Mouse (Mus musculus): ENCODE measurements around the gene Pla2g2c. TPM values are rescaled to one million over a fixed set of nuclear protein-coding genes. Genes with fewer than 3 reads are reported as not detected.

The Pla2g2c gene
- polyA plus RNA-seq (2016; fragmentation: Nextera tagmentation; extraction: Ambion mirVana) = 0.52 and 0.65 TPM in 2 replicates

GRCm38 (mm10) chr4:138724354-138725126 lies at the start of gene Pla2g2c:
Gene Pla2g2c, plus strand, starts transcription at chr4:138724792.
- peak within 1 kb of the TSS; percentile 87 for H3K27ac ChIP-seq (replicated peaks)
- no peaks in the 10 kb centered on the region for H3K9me3 ChIP-seq
- no peaks in the 10 kb centered on the region for H3K36me3 ChIP-seq (replicated peaks)
- 58% methylated on average over 18 of the region's 18 CpGs for WGBS
- DNase-seq (ENCODE audit: low spot score) = no peak
- peaks cover 32% of the 10 kb centered on the region for H3K4me1 ChIP-seq
- 0 out of 2 replicates have a peak, but pooled peaks cover 4% of the 10 kb centered on the region for H3K27me3 ChIP-seq (replicated peaks; ENCODE audit: low read depth, poor library complexity, severe bottlenecking)
- peak within 1 kb of the TSS; percentile 54 for H3K4me3 ChIP-seq

DNA sequence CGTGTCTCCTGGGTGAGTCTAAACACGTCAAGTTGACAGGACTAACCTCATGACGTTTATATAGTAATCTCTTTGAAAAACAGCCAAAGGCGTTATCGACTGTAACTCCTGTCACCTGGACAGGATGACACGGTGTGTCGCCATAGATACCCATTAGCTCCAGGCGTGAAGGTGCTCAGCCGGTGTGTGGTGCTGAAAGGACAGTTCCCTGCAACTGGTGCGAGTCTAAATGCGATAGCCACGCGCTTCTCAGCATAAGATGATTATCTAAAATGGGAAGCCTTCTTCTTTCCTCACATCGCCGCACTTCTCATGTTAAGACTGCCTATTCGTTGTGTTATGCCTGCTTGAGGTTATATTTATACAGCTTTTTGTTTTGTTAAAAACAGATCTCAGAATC lies 48.1 kb upstream of the Pla2g2c start:
- H3K9me3 ChIP-seq = no peaks in the 10 kb centered on the region
- no peak overlapping the region for H3K4me3 ChIP-seq
- H3K27ac ChIP-seq (replicated peaks) = no peak overlapping the region
- peaks cover 5% of the 10 kb centered on the region for H3K4me1 ChIP-seq
- no peaks in the 10 kb centered on the region for H3K36me3 ChIP-seq (replicated peaks)
- H3K27me3 ChIP-seq (replicated peaks; ENCODE audit: low read depth, poor library complexity, severe bottlenecking) = peaks cover 18% of the 10 kb centered on the region
- peak; percentile 72 for DNase-seq (ENCODE audit: low spot score)
- 14% methylated on average over 16 of the region's 16 CpGs for WGBS

GRCm38 (mm10) chr4:138677579-138677978 lies 47.0 kb upstream of the Pla2g2c start:
- Histone ChIP-seq H3K27me3 (replicated peaks; ENCODE audit: low read depth, poor library complexity, severe bottlenecking) (peaks cover 18% of the 10 kb centered on the region), H3K4me3 (0 out of 2 replicates have a peak overlapping the region, but pooled peaks have one; percentile 12), H3K4me1 (peaks cover 7% of the 10 kb centered on the region), H3K36me3 (replicated peaks) (no peaks in the 10 kb centered on the region), H3K9me3 (no peaks in the 10 kb centered on the region), H3K27ac (replicated peaks) (no peak overlapping the region)
- WGBS = 23% methylated on average over 16 of the region's 16 CpGs
- peak; percentile 49 for DNase-seq (ENCODE audit: low spot score)

GRCm38 (mm10) chr4:138680124-138680523 lies 44.5 kb upstream of the Pla2g2c start:
- Histone ChIP-seq H3K4me3 (no peak overlapping the region), H3K9me3 (no peaks in the 10 kb centered on the region), H3K27me3 (replicated peaks; ENCODE audit: low read depth, poor library complexity, severe bottlenecking) (peaks cover 32% of the 10 kb centered on the region), H3K36me3 (replicated peaks) (no peaks in the 10 kb centered on the region), H3K27ac (replicated peaks) (no peak overlapping the region), H3K4me1 (peaks cover 28% of the 10 kb centered on the region)
- 80% methylated on average over 4 of the region's 4 CpGs for WGBS
- no peak for DNase-seq (ENCODE audit: low spot score)

DNA sequence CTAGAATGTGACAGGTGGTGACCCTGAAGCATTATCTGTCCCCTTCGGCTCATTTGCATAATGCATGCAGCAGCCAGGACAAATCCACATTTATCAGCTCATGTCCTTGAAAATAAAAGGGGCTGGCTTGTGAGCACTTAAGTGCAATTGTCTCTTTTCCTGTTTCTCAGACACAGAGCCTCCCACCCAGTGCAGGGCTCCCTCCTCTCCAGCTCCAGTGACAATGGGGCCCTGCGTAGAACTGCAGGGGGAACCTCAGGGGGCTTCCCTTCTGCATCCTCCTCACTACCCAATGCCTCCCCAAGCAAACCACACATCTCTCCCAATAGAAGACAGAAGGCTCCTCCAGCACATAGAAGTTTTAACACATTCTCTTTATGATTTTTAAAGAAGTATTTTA lies 41.8 kb upstream of the Pla2g2c start:
- H3K36me3 ChIP-seq (replicated peaks) = no peaks in the 10 kb centered on the region
- peaks cover 37% of the 10 kb centered on the region for H3K27me3 ChIP-seq (replicated peaks; ENCODE audit: low read depth, poor library complexity, severe bottlenecking)
- H3K4me3 ChIP-seq = no peak overlapping the region
- 59% methylated on average over 2 of the region's 2 CpGs for WGBS
- H3K4me1 ChIP-seq = peaks cover 25% of the 10 kb centered on the region
- no peak overlapping the region for H3K27ac ChIP-seq (replicated peaks)
- DNase-seq (ENCODE audit: low spot score) = no peak
- H3K9me3 ChIP-seq = no peaks in the 10 kb centered on the region

- no peak for DNase-seq (ENCODE audit: low spot score)
- peaks cover 57% of the 10 kb centered on the region for H3K27me3 ChIP-seq (replicated peaks; ENCODE audit: low read depth, poor library complexity, severe bottlenecking)
- no peaks in the 10 kb centered on the region for H3K9me3 ChIP-seq
- H3K4me3 ChIP-seq = no peak overlapping the region
- H3K27ac ChIP-seq (replicated peaks) = no peak overlapping the region
- WGBS = 83% methylated on average over 6 of the region's 6 CpGs
- H3K36me3 ChIP-seq (replicated peaks) = no peaks in the 10 kb centered on the region
- H3K4me1 ChIP-seq = peaks cover 38% of the 10 kb centered on the region
Observed at GRCm38 (mm10) chr4:138685813-138686212, 38.8 kb upstream of the Pla2g2c start.

- no peak overlapping the region for H3K27ac ChIP-seq (replicated peaks)
- no peaks in the 10 kb centered on the region for H3K9me3 ChIP-seq
- WGBS = 19% methylated on average over 3 of the region's 3 CpGs
- no peak overlapping the region for H3K4me3 ChIP-seq
- no peaks in the 10 kb centered on the region for H3K36me3 ChIP-seq (replicated peaks)
- no peak for DNase-seq (ENCODE audit: low spot score)
- H3K27me3 ChIP-seq (replicated peaks; ENCODE audit: low read depth, poor library complexity, severe bottlenecking) = peaks cover 76% of the 10 kb centered on the region
- H3K4me1 ChIP-seq = peaks cover 45% of the 10 kb centered on the region
Observed at GRCm38 (mm10) chr4:138689094-138689512, 35.5 kb upstream of the Pla2g2c start.

GRCm38 (mm10) chr4:138690561-138690960 lies 34.0 kb upstream of the Pla2g2c start:
- peak; percentile 20 for DNase-seq (ENCODE audit: low spot score)
- Histone ChIP-seq H3K4me1 (peaks cover 38% of the 10 kb centered on the region), H3K27ac (replicated peaks) (no peak overlapping the region), H3K9me3 (no peaks in the 10 kb centered on the region), H3K4me3 (no peak overlapping the region), H3K36me3 (replicated peaks) (no peaks in the 10 kb centered on the region), H3K27me3 (replicated peaks; ENCODE audit: low read depth, poor library complexity, severe bottlenecking) (peaks cover 73% of the 10 kb centered on the region)
- 7% methylated on average over 4 of the region's 4 CpGs for WGBS

- DNase-seq (ENCODE audit: low spot score) = no peak
- Histone ChIP-seq H3K36me3 (replicated peaks) (no peaks in the 10 kb centered on the region), H3K27ac (replicated peaks) (no peak overlapping the region), H3K4me3 (no peak overlapping the region), H3K9me3 (no peaks in the 10 kb centered on the region), H3K27me3 (replicated peaks; ENCODE audit: low read depth, poor library complexity, severe bottlenecking) (peaks cover 73% of the 10 kb centered on the region), H3K4me1 (peaks cover 38% of the 10 kb centered on the region)
- 15% methylated on average over 19 of the region's 19 CpGs for WGBS
Observed at GRCm38 (mm10) chr4:138691443-138692181, 33.0 kb upstream of the Pla2g2c start.

GRCm38 (mm10) chr4:138693043-138693692 lies 31.4 kb upstream of the Pla2g2c start:
- no peak for DNase-seq (ENCODE audit: low spot score)
- WGBS = 52% methylated on average over 12 of the region's 12 CpGs
- H3K4me1 ChIP-seq = peaks cover 44% of the 10 kb centered on the region

GRCm38 (mm10) chr4:138696720-138697119 lies 27.9 kb upstream of the Pla2g2c start:
- H3K36me3 ChIP-seq (replicated peaks) = no peaks in the 10 kb centered on the region
- peaks cover 20% of the 10 kb centered on the region for H3K4me1 ChIP-seq
- no peak for DNase-seq (ENCODE audit: low spot score)
- H3K27me3 ChIP-seq (replicated peaks; ENCODE audit: low read depth, poor library complexity, severe bottlenecking) = peaks cover 46% of the 10 kb centered on the region
- WGBS = 13% methylated on average over 7 of the region's 7 CpGs
- no peak overlapping the region for H3K27ac ChIP-seq (replicated peaks)
- no peaks in the 10 kb centered on the region for H3K9me3 ChIP-seq
- no peak overlapping the region for H3K4me3 ChIP-seq

More at GRCm38 (mm10) chr4:138693043-138693692, 31.4 kb upstream of the Pla2g2c start:
- H3K27ac ChIP-seq (replicated peaks) = no peak overlapping the region
- no peaks in the 10 kb centered on the region for H3K36me3 ChIP-seq (replicated peaks)
- no peaks in the 10 kb centered on the region for H3K9me3 ChIP-seq
- peaks cover 79% of the 10 kb centered on the region for H3K27me3 ChIP-seq (replicated peaks; ENCODE audit: low read depth, poor library complexity, severe bottlenecking)
- H3K4me3 ChIP-seq = no peak overlapping the region

- Histone ChIP-seq H3K36me3 (replicated peaks) (no peaks in the 10 kb centered on the region), H3K4me3 (no peak overlapping the region), H3K27me3 (replicated peaks; ENCODE audit: low read depth, poor library complexity, severe bottlenecking) (peaks cover 40% of the 10 kb centered on the region), H3K9me3 (no peaks in the 10 kb centered on the region), H3K27ac (replicated peaks) (no peak overlapping the region), H3K4me1 (peaks cover 14% of the 10 kb centered on the region)
- WGBS = 34% methylated on average over 10 of the region's 10 CpGs
- DNase-seq (ENCODE audit: low spot score) = no peak
Observed at GRCm38 (mm10) chr4:138697166-138697860, 27.3 kb upstream of the Pla2g2c start.

Data from embryonic facial prominence, embryonic 10.5 days (tissue).